Mouse (Mus musculus): ENCODE data around the gene Irak2.

DNA sequence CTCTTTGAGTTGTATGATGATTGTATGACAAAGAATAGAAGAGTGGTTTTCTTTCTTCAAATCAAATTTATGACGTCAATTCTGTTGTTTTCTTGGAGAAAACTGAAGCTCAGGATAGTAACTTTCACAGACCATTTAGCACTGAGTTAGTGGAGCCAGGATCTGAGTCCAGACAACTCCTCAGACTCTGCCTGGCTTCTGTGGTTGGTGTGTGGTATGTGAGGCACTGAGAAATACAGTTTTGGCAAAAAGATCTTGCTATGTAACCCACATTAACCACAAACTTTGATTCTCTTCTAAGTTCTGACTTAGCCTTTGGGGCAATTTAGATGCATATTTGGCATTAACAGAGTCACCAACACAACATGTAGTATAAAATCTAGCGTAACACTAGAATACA lies 45.6 kb upstream of the Irak2 start:
- TF ChIP-seq USF1 (IDR thresholded peaks at IDR 0.05; ENCODE audit: low read depth) = no peak
- no peak for TF ChIP-seq CTCF (IDR thresholded peaks at IDR 0.05; ENCODE audit: control insufficient read depth, insufficient read depth, insufficient read length)
- no peak for TF ChIP-seq MYOG (IDR thresholded peaks at IDR 0.05; ENCODE audit: control insufficient read depth, extremely low read depth, insufficient read length)
- TF ChIP-seq MYOD1 (IDR thresholded peaks at IDR 0.05; ENCODE audit: control insufficient read depth, insufficient read length, low read depth) = no peak
- TF ChIP-seq CEBPB (IDR thresholded peaks at IDR 0.05; ENCODE audit: low read depth) = no peak
- TF ChIP-seq MAX (IDR thresholded peaks at IDR 0.05) = no peak

Data from C2C12 (cell line).